9 mouse cellular contexts compared by ENCODE assay signal in genomic region chr4:128670566-128671191, GRCm38 (mm10). TPM values are rescaled to one million over a fixed set of nuclear protein-coding genes. Genes with fewer than 3 reads are reported as not detected.
DNase-seq lines count a peak whose midpoint lies in the region; ATAC-seq lines count a peak whose summit lies in the region.
"Had no signal": no experiment of that assay in that cellular context is flagged by ENCODE, and none has a peak within 500 bp of the region (broad histone marks: within the 10 kb centered on the region; RNA-seq: fewer than 3 reads in every experiment).

No protein-coding gene starts in this region.

- H3K4me3 ChIP-seq in heart, embryonic 11.5 days (ENCODE audit: low read depth, low read length) = no peak overlapping the region
- H3K4me3 ChIP-seq in embryonic facial prominence, embryonic 11.5 days (ENCODE audit: low read depth, low read length) = no peak overlapping the region

- intact Hi-C loops in heart, postnatal 25 days (cut with DNase I) = no loop called here

- H3K27ac ChIP-seq in heart, embryonic 11.5 days (ENCODE audit: low read depth, low read length) = peak overlapping the region; percentile 16; the same call in 1 of the 2 replicates
- peak overlapping the region; percentile 91 for H3K27ac ChIP-seq in embryonic facial prominence, embryonic 11.5 days (replicated peaks; ENCODE audit: low read depth, low read length)

- 55% methylated on average over 11 of the region's 11 CpGs for WGBS in heart, embryonic 11.5 days (ENCODE audit: insufficient replicate concordance)
- 13% methylated on average over 11 of the region's 11 CpGs for WGBS in embryonic facial prominence, embryonic 11.5 days

- DNase-seq in heart, postnatal 25 days (ENCODE audit: low spot score) = no peak
- peak; percentile 83 for DNase-seq in embryonic facial prominence, embryonic 11.5 days (ENCODE audit: low spot score)
- peak; percentile 63 for DNase-seq in kidney, adult 9 months
- DNase-seq in mesoderm, embryonic 11.5 days (ENCODE audit: low read depth, low spot score) = peak; percentile 71
- no peak for DNase-seq in thymus, postnatal 0 days (ENCODE audit: low spot score)
- DNase-seq: gastrocnemius, postnatal 10 days had no signal

- no peaks in the 10 kb centered on the region for H3K9me3 ChIP-seq in heart, embryonic 11.5 days (replicated peaks; ENCODE audit: control insufficient read depth, low read length)
- no peaks in the 10 kb centered on the region for H3K9me3 ChIP-seq in embryonic facial prominence, embryonic 11.5 days (replicated peaks; ENCODE audit: control insufficient read depth, low read length)

- H3K4me2 ChIP-seq in heart, embryonic 11.5 days = no peak overlapping the region
- 0 out of 2 replicates have a peak overlapping the region, but pooled peaks have one; percentile 3 for H3K4me2 ChIP-seq in embryonic facial prominence, embryonic 11.5 days (ENCODE audit: low read depth, low read length)

- H3K4me1 ChIP-seq in heart, embryonic 11.5 days (ENCODE audit: control insufficient read depth, insufficient read depth, low read length) = no peaks in the 10 kb centered on the region
- peaks cover 3% of the 10 kb centered on the region; the same call in 1 of the 2 replicates for H3K4me1 ChIP-seq in embryonic facial prominence, embryonic 11.5 days (ENCODE audit: control insufficient read depth, insufficient read depth, low read length)

- H3K36me3 ChIP-seq in heart, embryonic 11.5 days (ENCODE audit: control insufficient read depth, insufficient read depth, low read length) = no peaks in the 10 kb centered on the region
- no peaks in the 10 kb centered on the region for H3K36me3 ChIP-seq in embryonic facial prominence, embryonic 11.5 days (replicated peaks; ENCODE audit: control insufficient read depth, insufficient read depth, low read depth, low read length)

- no peaks in the 10 kb centered on the region for H3K27me3 ChIP-seq in heart, embryonic 11.5 days (ENCODE audit: control insufficient read depth, insufficient read depth, low read length)
- no peaks in the 10 kb centered on the region for H3K27me3 ChIP-seq in embryonic facial prominence, embryonic 11.5 days (ENCODE audit: control insufficient read depth, insufficient read depth, low read length)

- no peak for ATAC-seq in heart, embryonic 11.5 days (replicated peaks; ENCODE audit: insufficient number of reproducible peaks, low FRiP score, low TSS enrichment)
- peak; percentile 82 for ATAC-seq in embryonic facial prominence, embryonic 11.5 days (replicated peaks; ENCODE audit: insufficient number of reproducible peaks, low FRiP score, low TSS enrichment, low read depth)
- ATAC-seq in granulocyte monocyte progenitor cell, adult 5-6 weeks (replicated peaks; ENCODE audit: poor library complexity, severe bottlenecking) = no peak
- no peak for ATAC-seq in activated CD4-positive, CD25-positive, alpha-beta regulatory T cell, adult 4 months

- H3K9ac ChIP-seq in heart, embryonic 11.5 days (ENCODE audit: low read depth, low read length) = 0 out of 2 replicates have a peak overlapping the region, but pooled peaks have one; percentile 18
- H3K9ac ChIP-seq in embryonic facial prominence, embryonic 11.5 days (replicated peaks; ENCODE audit: low read length) = peak overlapping the region; percentile 18

RNA-seq across cellular contexts. Expression of gene Phc2, which starts 16.2 kb away (rescaled TPM):
- polyA plus RNA-seq in heart, embryonic 11.5 days (2014; fragmentation: Nextera tagmentation; extraction: Ambion mirVana) = 30.8 and 31.7 TPM in 2 replicates
- total RNA-seq in heart, postnatal 25 days (2021) = 10 to 100 TPM; 36.1 to 48.5 TPM
- polyA plus RNA-seq in embryonic facial prominence, embryonic 11.5 days (2014; fragmentation: Nextera tagmentation; extraction: Ambion mirVana) = 65.7 and 68.0 TPM in 2 replicates
- total RNA-seq in granulocyte monocyte progenitor cell, adult 5-6 weeks (2014; fragmentation: Nextera tagmentation) = 33.7 and 47.2 TPM in 2 replicates
- 8.7 and 17.5 TPM in 2 replicates for total RNA-seq in granulocyte monocyte progenitor cell, adult 5-6 weeks (2017)
- 10 to 100 TPM; 12.2 to 14.2 TPM for polyA plus RNA-seq in activated CD4-positive, CD25-positive, alpha-beta regulatory T cell, adult 4 months (2017; shearing (Covaris generic))
- polyA plus RNA-seq in thymus, postnatal 0 days (2015; fragmentation: Nextera tagmentation; extraction: Ambion mirVana) = 42.9 and 44.9 TPM in 2 replicates

RNA-seq across cellular contexts. Expression of gene Tlr12, which starts 52.3 kb away (rescaled TPM):
- 0.07 and 0.29 TPM in 2 replicates for polyA plus RNA-seq in heart, embryonic 11.5 days (2014; fragmentation: Nextera tagmentation; extraction: Ambion mirVana)
- total RNA-seq in heart, postnatal 25 days (2021) = under 1 TPM in 1 of 2 experiments, not detected in 1; 0.10 TPM
- polyA plus RNA-seq in embryonic facial prominence, embryonic 11.5 days (2014; fragmentation: Nextera tagmentation; extraction: Ambion mirVana) = 0.10 and 0.60 TPM in 2 replicates
- total RNA-seq in granulocyte monocyte progenitor cell, adult 5-6 weeks (2014; fragmentation: Nextera tagmentation) = 0.82 and 2.3 TPM in 2 replicates
- 0.13 TPM in 1 of 2 replicates, not detected in the other for total RNA-seq in granulocyte monocyte progenitor cell, adult 5-6 weeks (2017)
- polyA plus RNA-seq in activated CD4-positive, CD25-positive, alpha-beta regulatory T cell, adult 4 months (2017; shearing (Covaris generic)) = 1 to 10 TPM in 1 of 2 experiments, under 1 TPM in 1; 0.45 to 1.3 TPM
- 11.0 and 13.9 TPM in 2 replicates for polyA plus RNA-seq in thymus, postnatal 0 days (2015; fragmentation: Nextera tagmentation; extraction: Ambion mirVana)

Comparison
In these comparisons a context has a peak if more than half of its experiments do, and no peak if none do; other contexts are left out.
1. DNase-seq: peak in embryonic facial prominence, embryonic 11.5 days (single experiment), kidney, adult 9 months (single experiment) and mesoderm, embryonic 11.5 days (single experiment); none in heart, postnatal 25 days (single experiment) and thymus, postnatal 0 days (single experiment).